Mouse (Mus musculus): ENCODE measurements around the gene Gabbr1.

Gabbr1 gene

DNA sequence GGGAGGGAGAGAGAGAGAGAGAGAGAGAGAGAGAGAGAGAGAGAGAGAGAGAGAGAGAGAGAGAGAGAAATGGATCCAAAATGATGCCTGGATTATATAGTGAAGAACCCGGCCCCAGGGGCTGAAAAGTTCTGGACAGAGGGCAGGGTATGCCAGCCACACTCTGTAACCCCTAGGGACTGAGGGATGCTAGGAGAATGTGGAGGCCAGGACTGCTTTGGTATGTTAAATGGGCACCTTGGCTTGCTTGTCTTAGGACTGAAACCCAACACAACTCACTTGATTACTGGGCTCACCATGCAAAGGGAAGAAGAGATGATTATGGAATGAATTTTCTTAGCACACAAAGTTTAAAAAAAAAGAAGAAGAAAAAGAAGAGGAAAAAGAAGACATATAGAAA lies 32.4 kb downstream of the Gabbr1 start:
- DNase-seq, result no peak

GRCm38 (mm10) chr17:37078990-37079389 lies 33.2 kb downstream of the Gabbr1 start:
- no peak for DNase-seq

DNA sequence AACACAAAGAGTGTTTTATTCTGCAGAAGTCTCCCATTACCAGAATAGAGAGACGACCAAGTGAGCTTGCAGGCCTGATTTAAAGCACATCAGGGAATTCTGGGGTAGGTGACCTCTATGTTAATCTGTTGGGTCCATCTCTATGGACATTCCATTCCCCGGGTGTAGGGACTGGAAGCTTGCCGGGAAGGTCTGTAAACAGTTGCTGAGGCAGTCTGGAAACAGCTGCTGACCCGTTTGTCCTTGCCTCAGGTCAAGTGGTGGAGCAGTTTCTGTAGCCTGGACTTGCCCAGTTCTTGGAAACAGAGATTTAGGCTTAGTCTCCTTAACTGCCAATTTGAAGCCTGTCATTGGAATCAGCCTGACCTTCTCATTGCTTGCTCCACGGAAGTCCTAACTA lies 34.4 kb downstream of the Gabbr1 start:
- no peak for DNase-seq

DNA sequence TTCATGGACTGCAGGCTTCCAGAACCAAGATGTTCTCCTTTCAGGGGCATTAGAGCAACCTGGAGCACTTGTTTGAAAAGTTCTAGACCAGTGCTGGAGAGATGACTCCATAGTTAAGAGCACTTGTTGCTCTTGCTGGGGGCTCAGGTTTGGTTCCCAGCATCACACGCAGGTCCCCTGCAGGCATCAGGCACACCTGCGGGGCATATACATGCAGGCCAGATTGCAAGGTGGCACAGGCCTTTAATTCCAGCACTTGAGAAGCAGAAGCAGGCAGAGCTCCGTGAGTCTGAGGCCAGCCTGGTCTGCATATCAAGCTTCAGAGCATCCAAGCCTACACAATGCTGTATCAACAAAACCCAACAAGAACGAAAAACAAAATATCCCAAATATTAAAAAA lies 35.9 kb downstream of the Gabbr1 start:
- DNase-seq, result no peak

DNA sequence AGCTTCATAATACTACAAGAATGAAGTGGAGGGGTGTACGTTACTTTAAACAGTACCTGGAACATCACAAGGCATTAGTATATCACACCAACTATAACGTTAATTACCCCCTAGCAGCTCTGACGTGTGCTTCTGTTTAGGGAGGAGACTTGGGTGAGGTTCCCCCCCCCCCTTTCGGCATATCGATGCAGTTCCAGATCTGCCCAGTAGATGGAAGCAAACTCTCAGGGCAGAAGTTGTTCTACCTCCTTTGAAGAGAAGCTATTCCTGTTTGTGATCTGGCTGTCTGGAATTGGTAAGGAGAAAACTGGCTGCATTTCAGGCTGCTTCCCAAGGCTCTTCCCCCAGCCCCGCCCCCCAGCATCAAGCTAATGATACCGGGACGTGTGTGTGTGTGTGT lies 37.6 kb downstream of the Gabbr1 start:
- DNase-seq, result no peak

GRCm38 (mm10) chr17:37084632-37085031 lies 38.9 kb downstream of the Gabbr1 start:
- DNase-seq, result no peak

GRCm38 (mm10) chr17:37085545-37085944 lies 39.8 kb downstream of the Gabbr1 start:
- no peak for DNase-seq

DNA sequence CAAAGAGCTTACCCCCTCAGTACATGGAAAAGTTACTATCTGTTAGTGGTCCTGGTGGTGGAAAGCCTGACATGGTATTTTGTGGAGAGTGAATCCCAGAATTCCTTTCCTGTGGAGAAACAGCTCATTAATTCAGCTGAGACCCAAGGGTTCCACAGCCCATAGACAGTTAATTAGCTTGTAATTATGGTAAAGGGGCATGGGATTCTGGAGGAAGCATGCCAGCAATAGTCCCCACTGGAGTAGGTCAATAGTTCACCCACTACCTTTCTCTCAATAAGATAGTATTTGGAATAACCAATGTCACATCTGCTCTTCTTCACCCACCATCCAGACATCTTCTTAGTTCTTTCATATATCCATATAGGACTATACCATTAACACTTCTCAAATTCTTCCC lies 42.6 kb downstream of the Gabbr1 start, which contains the start of gene Olfr90:
TSS of gene Olfr90 (minus strand) at position 101 of the 400 bp plus-strand sequence.
- DNase-seq, result no peak

DNA sequence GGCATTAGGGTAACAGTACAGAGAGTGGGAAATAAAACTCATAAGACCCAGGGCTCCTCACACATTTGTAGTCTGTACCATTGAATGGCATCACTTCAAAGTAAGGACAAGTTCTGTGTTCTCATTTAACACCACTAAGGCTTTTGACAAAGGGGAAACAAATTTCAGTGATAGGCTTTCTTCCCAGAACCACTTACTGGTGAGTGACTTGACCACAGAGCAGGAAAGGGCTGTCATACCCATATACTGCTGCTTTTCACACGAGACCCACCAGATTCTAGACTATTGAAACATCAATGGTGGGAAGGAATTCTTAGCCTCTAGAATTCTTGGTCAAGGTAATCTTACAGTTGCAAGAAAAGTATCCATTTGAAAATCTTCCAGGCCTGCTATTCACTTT lies 46.4 kb downstream of the Gabbr1 start:
- DNase-seq, result no peak

GRCm38 (mm10) chr17:37093289-37093688 lies 47.5 kb downstream of the Gabbr1 start:
- DNase-seq, result no peak

DNA sequence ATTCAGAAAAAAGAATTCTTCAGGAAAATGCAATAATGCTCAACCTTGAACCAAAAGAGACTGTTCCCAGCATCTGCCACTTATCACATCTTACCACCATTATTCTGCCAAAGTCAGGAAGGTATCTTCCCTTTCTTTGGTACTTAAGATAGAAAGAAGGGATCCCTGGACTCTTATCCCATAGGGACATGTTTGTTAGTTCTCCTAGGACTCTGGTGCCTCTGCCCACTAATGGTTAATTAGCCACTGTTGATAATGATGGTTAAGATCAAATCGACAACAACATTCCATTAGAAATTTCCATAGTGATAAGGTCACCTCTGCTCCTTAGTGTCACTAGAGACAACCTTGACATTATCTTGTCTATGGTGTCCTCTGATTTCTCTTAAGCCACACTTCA lies 52.4 kb downstream of the Gabbr1 start, which contains the start of gene Olfr91:
TSS of gene Olfr91 (minus strand) at position 101 of the 400 bp plus-strand sequence.
- no peak for DNase-seq

GRCm38 (mm10) chr17:37119988-37120387 lies 74.2 kb downstream of the Gabbr1 start, which contains the start of gene Olfr92:
Gene Olfr92, minus strand, starts transcription at chr17:37120088.
- no peak for DNase-seq
